Mouse (Mus musculus) G1E (cell line): ENCODE results near the gene Sapcd1.

Experiments
- CTCF ChIP-seq: IDR thresholded peaks from 2 replicates; pipeline ENCODE4 v1.5.1; 2012; ENCODE audit warnings: low read depth, low read length, inconsistent platforms, mixed read lengths
- GATA1 ChIP-seq: IDR thresholded peaks from 2 replicates; pipeline ENCODE4 v1.6.1; 2012; ENCODE audit warnings: borderline replicate concordance, low read length, inconsistent platforms, mixed read lengths
- TAL1 ChIP-seq: conservative IDR thresholded peaks from 2 replicates; pipeline ENCODE4 v1.6.1; 2012; ENCODE audit warnings: low read depth, low read length, inconsistent platforms, mixed read lengths

DNA sequence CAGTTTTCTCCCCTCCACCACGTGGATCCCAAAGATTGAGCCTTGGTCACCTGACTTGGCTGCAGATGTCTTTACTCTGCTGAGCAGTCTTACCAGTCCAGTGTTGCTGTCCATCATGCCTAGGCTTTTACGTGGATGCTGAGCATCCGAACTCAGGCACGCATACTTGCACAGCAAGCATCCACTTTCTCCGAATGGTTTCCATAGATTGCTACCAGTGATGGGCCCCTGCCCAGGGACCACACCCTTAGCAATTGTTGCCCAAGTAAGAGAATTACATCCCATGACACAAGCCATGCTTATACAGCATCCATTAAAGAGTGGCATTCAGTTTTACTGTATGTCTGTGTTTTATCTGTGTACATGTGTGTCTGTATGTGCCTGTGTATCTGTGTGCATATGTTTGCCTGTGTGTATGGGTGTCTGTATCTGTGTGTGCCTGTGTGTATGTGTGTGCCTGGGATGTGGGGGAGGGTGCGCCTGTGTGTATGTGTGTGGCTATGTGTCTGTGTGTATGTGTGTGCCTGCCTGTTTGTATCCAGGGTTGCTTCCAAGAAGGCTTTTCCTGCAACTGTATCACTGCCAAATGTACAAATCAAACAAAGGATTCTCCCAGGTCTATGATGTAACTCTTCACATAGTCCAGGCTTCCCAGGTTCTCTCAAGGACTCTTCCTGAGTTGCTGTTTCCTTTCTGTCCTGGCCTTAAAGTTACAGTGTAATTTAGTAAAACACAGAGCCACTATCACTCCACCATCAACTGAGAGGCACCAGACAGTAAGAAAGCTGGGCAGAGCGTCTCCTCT is 28.1 kb upstream of the Sapcd1 start:
- TF ChIP-seq CTCF, result no peak
- TF ChIP-seq TAL1, result no peak
- no peak for TF ChIP-seq GATA1
